Mouse (Mus musculus): ENCODE data around the gene Slc31a2.

DNA sequence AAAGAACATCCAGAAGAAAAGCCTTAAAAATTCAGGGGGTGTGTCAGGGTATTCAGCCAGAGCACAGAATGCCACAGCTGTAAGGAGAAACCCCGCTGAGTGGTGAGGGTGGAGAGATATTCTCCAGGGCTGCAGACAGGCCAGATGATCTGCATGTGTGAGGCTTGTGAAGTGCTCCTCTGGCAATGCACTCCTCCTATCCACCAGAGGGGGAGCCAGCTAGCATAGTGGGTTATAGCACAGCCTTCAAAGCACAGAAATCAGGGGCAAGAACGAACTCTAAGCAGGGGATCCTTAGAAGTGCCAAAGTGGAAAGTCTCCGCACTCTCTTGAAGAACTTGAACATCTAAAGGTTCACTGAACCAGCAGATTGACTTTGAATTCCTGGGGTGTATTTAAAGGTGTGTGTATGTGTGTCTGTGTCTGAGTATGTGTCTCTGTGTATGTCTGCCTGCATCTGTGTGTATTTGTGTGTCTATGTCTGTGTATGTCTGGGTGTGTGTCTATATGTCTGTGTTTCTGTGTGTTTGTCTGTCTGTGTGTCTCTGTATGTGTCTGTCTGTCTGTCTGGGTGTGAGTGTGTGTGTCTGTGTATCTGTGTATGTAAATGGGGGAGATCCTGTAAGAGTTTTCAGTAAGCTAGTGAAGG lies 11.3 kb upstream of the Slc31a2 start:
- no peak for TF ChIP-seq POLR2A (IDR thresholded peaks at IDR 0.05; ENCODE audit: low read depth, low read length)
- TF ChIP-seq CTCF (IDR thresholded peaks at IDR 0.05; ENCODE audit: extremely low read depth, insufficient read length, insufficient replicate concordance, low read depth, low read length) = peak; percentile 28; the same call in 1 of the 2 replicates
